Mouse (Mus musculus) heart, adult 2 months (tissue): ENCODE measurements around the gene Naa80.

Experiments used
- CTCF ChIP-seq: fragments of 200-600 bp; IDR thresholded peaks from 2 replicates; pipeline ENCODE4 v1.8.1; 2022; ENCODE audit warnings: antibody characterized with exemption, mild to moderate bottlenecking, moderate library complexity
- EP300 ChIP-seq: fragments of 200-500 bp; IDR thresholded peaks from 2 replicates; pipeline ENCODE4 v1.6.1; 2011; ENCODE audit warnings: low read depth, low read length, control low read depth; ENCODE audit not compliant: insufficient read depth

GRCm38 (mm10) chr9:107582509-107583062, 3.9 kb downstream of the Naa80 start:
- no peak for TF ChIP-seq CTCF
- TF ChIP-seq EP300, result no peak
